Mouse (Mus musculus): ENCODE measurements around the gene Ccpg1os. TPM values are rescaled to one million over a fixed set of nuclear protein-coding genes. Genes with fewer than 3 reads are reported as not detected.

Ccpg1os gene
- 22.1 and 25.1 TPM in 2 replicates for polyA plus RNA-seq (2014; fragmentation: Nextera tagmentation; extraction: Ambion mirVana)

DNA sequence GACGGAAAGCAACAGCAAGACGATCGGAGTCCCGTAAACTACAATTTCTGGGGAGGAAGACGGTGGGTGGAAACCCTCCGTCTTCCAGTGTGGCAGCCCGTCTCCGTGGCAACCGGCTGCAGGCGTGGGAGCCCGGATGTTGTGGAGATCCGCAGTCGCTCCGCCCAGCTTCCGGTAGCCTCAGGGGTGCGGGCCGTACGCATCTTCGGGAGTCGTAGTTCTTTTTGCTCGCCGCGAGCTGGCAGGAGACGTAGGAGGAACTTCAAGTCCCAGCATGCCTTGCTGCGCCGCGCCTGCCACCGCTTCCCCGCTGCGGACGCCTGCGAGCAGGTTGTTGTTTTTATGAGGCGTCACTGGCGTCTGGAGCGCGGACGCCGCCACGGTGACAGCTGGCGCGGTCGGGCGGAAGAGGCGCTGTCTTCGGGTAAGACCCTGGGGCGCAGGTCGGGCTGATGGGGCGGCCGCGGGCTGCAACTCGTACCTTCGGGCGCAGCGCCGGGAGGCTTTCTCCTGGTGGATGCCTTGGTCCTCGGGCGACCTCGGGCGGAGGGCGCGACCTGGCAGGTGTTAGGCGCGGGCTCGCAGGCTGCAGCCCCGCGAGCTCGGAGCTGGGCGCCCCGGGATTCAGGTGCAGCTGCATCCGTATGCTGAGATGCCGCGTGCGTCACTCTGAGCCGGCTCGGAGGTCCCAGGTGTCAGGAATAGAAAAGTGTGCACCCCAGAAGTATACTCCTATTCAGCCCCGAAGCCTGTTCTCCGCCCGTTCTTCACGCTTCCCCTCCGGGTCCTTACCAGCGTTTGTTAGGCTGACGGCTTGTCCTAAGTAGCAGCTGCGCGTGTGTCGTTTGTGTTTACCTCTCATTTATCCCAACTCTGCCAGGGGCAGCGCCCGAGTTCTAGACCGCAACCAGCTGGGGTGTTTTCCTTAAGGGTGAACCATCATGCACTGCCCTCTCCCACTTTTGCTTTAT is at the start of gene Ccpg1os, which contains the start of gene Ccpg1:
Gene Ccpg1os, minus strand, starts transcription at position 133 of the 971 bp plus-strand sequence.
Gene Ccpg1, plus strand, starts transcription at position 180 of the 971 bp plus-strand sequence.
- H3K4me1 ChIP-seq (ENCODE audit: control insufficient read depth, insufficient read depth, low read length) = peaks cover 12% of the 10 kb centered on the region
- peak; percentile 100 for ATAC-seq (ENCODE audit: low read depth)

DNA sequence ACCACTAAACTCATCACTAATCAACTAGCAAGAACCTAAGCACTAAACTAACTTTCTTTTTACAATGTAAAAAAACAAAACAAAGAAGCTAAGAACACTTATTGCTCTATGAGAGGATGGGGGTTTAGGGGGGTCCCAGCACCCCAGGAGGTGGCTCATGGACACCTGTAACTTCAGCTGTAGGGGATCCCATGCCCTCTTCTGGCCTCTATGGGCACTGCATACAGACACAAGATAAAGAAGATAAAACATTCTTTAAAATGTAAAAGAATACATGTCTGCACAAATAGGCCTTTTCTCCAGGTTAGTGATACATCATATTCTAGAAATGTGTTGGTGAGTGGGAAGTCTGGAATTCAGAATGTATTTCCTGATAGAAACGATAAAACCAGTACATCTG is 48.2 kb upstream of the Ccpg1os start:
- H3K36me3 ChIP-seq (ENCODE audit: control insufficient read depth, insufficient read depth, low read length) = peaks cover 6% of the 10 kb centered on the region

More for the DNA sequence above, at the start of gene Ccpg1os, which contains the start of gene Ccpg1:
- under 1% methylated on average over 87 of the region's 88 CpGs for WGBS
- peak within 1 kb of the TSS; percentile 87 for H3K9ac ChIP-seq (replicated peaks; ENCODE audit: low read depth, low read length)
- H3K27me3 ChIP-seq (ENCODE audit: control insufficient read depth, insufficient read depth, low read length) = no peaks in the 10 kb centered on the region
- H3K4me2 ChIP-seq (ENCODE audit: low read depth, low read length) = peak within 1 kb of the TSS; percentile 71
- H3K4me3 ChIP-seq (ENCODE audit: low read depth, low read length) = peak within 1 kb of the TSS; percentile 87
- H3K36me3 ChIP-seq (ENCODE audit: control insufficient read depth, insufficient read depth, low read length) = no peaks in the 10 kb centered on the region
- H3K27ac ChIP-seq (ENCODE audit: low read depth, low read length) = peak within 1 kb of the TSS; percentile 85
- no peaks in the 10 kb centered on the region for H3K9me3 ChIP-seq (ENCODE audit: control insufficient read depth, low read length)

DNA sequence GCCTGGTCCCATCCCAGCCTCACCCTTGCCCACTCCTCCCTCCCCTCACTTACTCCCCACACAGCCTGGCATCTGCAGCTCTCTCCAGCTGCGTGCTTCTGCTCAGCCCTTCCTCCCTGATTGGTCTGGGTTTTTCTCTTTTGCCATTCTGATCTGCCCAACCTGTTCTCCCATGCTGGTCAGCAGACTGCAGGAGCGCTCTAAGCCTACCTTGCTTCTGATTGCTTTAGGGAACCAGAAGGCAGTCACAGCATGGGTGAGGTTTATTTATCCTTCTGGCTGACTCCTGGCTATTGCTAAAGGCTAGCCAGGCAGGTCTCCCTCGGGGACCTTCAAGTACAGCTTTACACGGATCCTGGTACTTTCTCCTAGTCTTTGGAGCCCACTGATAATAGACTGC is 46.2 kb upstream of the Ccpg1os start:
- ATAC-seq (ENCODE audit: low read depth) = no peak
- Histone ChIP-seq H3K9me3 (ENCODE audit: control insufficient read depth, low read length) (no peaks in the 10 kb centered on the region), H3K4me1 (ENCODE audit: control insufficient read depth, insufficient read depth, low read length) (no peaks in the 10 kb centered on the region), H3K4me2 (ENCODE audit: low read depth, low read length) (no peak overlapping the region), H3K9ac (replicated peaks; ENCODE audit: low read depth, low read length) (no peak overlapping the region), H3K36me3 (ENCODE audit: control insufficient read depth, insufficient read depth, low read length) (peaks cover 6% of the 10 kb centered on the region), H3K27me3 (ENCODE audit: control insufficient read depth, insufficient read depth, low read length) (no peaks in the 10 kb centered on the region), H3K4me3 (ENCODE audit: low read depth, low read length) (no peak overlapping the region), H3K27ac (ENCODE audit: low read depth, low read length) (no peak overlapping the region)
- WGBS = 69% methylated on average over 4 of the region's 4 CpGs

More for the DNA sequence above, 48.2 kb upstream of the Ccpg1os start:
- no peaks in the 10 kb centered on the region for H3K27me3 ChIP-seq (ENCODE audit: control insufficient read depth, insufficient read depth, low read length)
- no peak overlapping the region for H3K4me2 ChIP-seq (ENCODE audit: low read depth, low read length)
- ATAC-seq (ENCODE audit: low read depth) = no peak
- H3K9me3 ChIP-seq (ENCODE audit: control insufficient read depth, low read length) = no peaks in the 10 kb centered on the region
- H3K4me3 ChIP-seq (ENCODE audit: low read depth, low read length) = no peak overlapping the region
- H3K27ac ChIP-seq (ENCODE audit: low read depth, low read length) = no peak overlapping the region
- 100% methylated on average over 1 of the region's 1 CpGs for WGBS
- no peak overlapping the region for H3K9ac ChIP-seq (replicated peaks; ENCODE audit: low read depth, low read length)
- no peaks in the 10 kb centered on the region for H3K4me1 ChIP-seq (ENCODE audit: control insufficient read depth, insufficient read depth, low read length)

DNA sequence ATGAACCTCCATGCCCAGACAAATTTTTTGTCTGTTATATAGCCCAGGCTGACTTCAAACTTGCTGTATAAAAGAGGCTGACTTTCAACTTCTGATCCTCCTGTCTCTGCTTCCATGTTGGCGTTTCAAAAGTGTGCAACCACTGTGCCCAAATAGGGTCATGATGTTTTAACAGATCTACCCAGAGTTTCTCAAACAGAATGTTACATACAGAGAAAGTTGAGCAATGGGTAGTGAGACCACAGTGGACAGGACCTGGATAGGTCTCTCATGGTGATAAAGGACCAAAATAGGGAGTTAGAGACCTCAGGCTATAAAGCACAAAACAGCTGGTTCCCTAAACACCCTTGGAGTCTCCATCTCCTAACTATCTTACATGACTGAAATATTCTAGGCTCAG is 45.3 kb upstream of the Ccpg1os start:
- WGBS = 94% methylated on average over 1 of the region's 1 CpGs
- H3K4me3 ChIP-seq (ENCODE audit: low read depth, low read length) = no peak overlapping the region
- no peak for ATAC-seq (ENCODE audit: low read depth)
- peaks cover 6% of the 10 kb centered on the region; the same call in 1 of the 2 replicates for H3K36me3 ChIP-seq (ENCODE audit: control insufficient read depth, insufficient read depth, low read length)
- no peak overlapping the region for H3K9ac ChIP-seq (replicated peaks; ENCODE audit: low read depth, low read length)
- no peaks in the 10 kb centered on the region for H3K27me3 ChIP-seq (ENCODE audit: control insufficient read depth, insufficient read depth, low read length)
- H3K27ac ChIP-seq (ENCODE audit: low read depth, low read length) = no peak overlapping the region
- H3K4me1 ChIP-seq (ENCODE audit: control insufficient read depth, insufficient read depth, low read length) = 0 out of 2 replicates have a peak, but pooled peaks cover 2% of the 10 kb centered on the region
- no peaks in the 10 kb centered on the region for H3K9me3 ChIP-seq (ENCODE audit: control insufficient read depth, low read length)
- H3K4me2 ChIP-seq (ENCODE audit: low read depth, low read length) = no peak overlapping the region

DNA sequence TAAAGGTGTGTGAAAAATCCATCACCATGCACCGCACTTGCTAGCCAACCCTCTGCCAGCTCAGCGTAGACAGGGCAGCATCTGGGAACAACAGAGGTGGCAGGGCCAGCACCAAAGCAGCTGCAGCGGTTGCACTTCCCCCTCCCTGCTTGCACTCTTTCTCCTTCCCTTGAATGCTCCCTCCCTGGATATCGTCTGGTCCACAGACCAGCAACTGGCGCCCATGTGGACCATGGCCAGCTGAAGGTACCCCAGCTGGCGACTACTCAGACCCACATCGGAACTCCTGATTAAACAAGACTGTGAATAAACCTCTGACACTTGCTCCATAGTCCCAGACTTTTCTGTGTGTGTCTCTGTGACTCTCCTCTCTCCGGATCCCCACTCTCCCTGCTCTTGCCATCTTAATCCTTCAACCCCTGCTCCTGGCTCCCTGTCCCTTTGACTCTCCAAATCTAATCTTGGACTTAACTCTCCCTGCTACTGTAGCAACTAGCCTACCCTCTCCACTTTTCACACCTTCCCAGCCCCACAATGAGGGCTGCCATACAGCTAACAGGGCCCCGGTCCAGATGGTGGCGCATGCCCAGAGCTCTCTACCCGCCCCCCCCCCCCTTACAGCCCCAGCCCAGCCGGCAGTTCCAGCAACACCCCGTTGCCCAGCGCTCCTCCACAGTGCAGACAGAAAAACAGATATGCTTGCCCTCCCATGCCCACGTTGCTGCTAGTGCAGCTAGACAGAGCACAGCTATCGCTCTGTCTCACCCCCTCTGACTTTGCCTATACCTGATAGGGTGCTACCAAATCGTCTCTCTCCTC is 40.8 kb upstream of the Ccpg1os start:
- 0 out of 2 replicates have a peak, but pooled peaks cover 2% of the 10 kb centered on the region for H3K4me1 ChIP-seq (ENCODE audit: control insufficient read depth, insufficient read depth, low read length)
- H3K9ac ChIP-seq (replicated peaks; ENCODE audit: low read depth, low read length) = no peak overlapping the region
- H3K27me3 ChIP-seq (ENCODE audit: control insufficient read depth, insufficient read depth, low read length) = no peaks in the 10 kb centered on the region
- H3K9me3 ChIP-seq (ENCODE audit: control insufficient read depth, low read length) = no peaks in the 10 kb centered on the region
- H3K4me2 ChIP-seq (ENCODE audit: low read depth, low read length) = peak overlapping the region; percentile 14; the same call in 1 of the 2 replicates
- ATAC-seq (ENCODE audit: low read depth) = peak; percentile 73
- WGBS = 25% methylated on average over 17 of the region's 17 CpGs
- H3K36me3 ChIP-seq (ENCODE audit: control insufficient read depth, insufficient read depth, low read length) = peaks cover 5% of the 10 kb centered on the region
- H3K4me3 ChIP-seq (ENCODE audit: low read depth, low read length) = no peak overlapping the region
- no peak overlapping the region for H3K27ac ChIP-seq (ENCODE audit: low read depth, low read length)

DNA sequence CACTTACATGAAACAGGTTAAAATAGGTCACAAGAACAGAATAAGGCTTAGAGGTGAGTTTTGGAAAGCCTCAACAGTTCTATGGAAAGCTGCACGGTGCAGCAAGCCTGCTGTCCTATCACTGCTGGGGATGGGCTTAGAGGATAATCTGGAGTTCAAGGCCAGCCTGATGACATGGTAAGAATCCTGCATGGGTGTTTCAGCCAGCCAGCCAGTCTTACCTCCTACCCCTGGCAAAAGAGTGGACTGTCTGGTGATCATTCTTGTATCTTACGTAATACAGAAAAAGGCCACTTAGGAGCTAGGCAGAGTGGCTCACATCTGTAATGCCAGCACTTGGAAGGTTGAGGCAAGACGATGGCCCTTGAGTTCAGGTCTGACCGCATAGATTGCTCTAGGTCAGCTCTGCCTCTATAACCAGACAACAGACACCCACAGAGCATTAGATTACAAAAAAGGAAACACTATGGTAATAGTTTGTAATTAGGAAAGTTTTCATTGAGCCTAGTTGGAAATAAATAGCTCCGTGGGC is 35.5 kb upstream of the Ccpg1os start:
- Histone ChIP-seq H3K9me3 (ENCODE audit: control insufficient read depth, low read length) (no peaks in the 10 kb centered on the region), H3K4me2 (ENCODE audit: low read depth, low read length) (no peak overlapping the region), H3K36me3 (ENCODE audit: control insufficient read depth, insufficient read depth, low read length) (peaks cover 33% of the 10 kb centered on the region), H3K9ac (replicated peaks; ENCODE audit: low read depth, low read length) (no peak overlapping the region), H3K4me1 (ENCODE audit: control insufficient read depth, insufficient read depth, low read length) (no peaks in the 10 kb centered on the region), H3K27me3 (ENCODE audit: control insufficient read depth, insufficient read depth, low read length) (no peaks in the 10 kb centered on the region), H3K4me3 (ENCODE audit: low read depth, low read length) (no peak overlapping the region), H3K27ac (ENCODE audit: low read depth, low read length) (no peak overlapping the region)
- WGBS = 92% methylated on average over 5 of the region's 5 CpGs
- no peak for ATAC-seq (ENCODE audit: low read depth)

DNA sequence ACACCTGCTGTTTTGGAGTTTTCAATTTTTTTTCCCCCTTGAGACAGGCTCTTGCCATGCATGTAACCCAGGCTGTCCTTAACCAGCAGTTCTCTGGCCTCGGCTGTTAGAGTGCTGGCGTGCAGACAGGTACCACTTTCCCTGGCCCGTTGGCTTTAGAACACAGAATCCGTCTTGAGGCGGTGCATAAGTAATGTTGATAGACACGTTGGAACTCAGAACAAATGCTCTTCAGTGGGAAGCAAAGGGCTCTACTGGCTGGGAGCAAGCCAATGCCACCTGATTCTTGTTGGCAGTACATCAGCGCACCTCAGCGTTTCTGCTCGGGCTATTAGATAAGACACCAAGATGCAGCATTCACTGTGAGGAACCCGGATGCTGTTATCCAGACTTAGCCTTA is 34.7 kb upstream of the Ccpg1os start:
- H3K9ac ChIP-seq (replicated peaks; ENCODE audit: low read depth, low read length) = no peak overlapping the region
- no peaks in the 10 kb centered on the region for H3K4me1 ChIP-seq (ENCODE audit: control insufficient read depth, insufficient read depth, low read length)
- no peaks in the 10 kb centered on the region for H3K27me3 ChIP-seq (ENCODE audit: control insufficient read depth, insufficient read depth, low read length)
- no peak for ATAC-seq (ENCODE audit: low read depth)
- peaks cover 38% of the 10 kb centered on the region for H3K36me3 ChIP-seq (ENCODE audit: control insufficient read depth, insufficient read depth, low read length)
- no peak overlapping the region for H3K4me2 ChIP-seq (ENCODE audit: low read depth, low read length)
- H3K27ac ChIP-seq (ENCODE audit: low read depth, low read length) = no peak overlapping the region
- WGBS = 95% methylated on average over 10 of the region's 10 CpGs
- H3K9me3 ChIP-seq (ENCODE audit: control insufficient read depth, low read length) = no peaks in the 10 kb centered on the region
- H3K4me3 ChIP-seq (ENCODE audit: low read depth, low read length) = no peak overlapping the region

DNA sequence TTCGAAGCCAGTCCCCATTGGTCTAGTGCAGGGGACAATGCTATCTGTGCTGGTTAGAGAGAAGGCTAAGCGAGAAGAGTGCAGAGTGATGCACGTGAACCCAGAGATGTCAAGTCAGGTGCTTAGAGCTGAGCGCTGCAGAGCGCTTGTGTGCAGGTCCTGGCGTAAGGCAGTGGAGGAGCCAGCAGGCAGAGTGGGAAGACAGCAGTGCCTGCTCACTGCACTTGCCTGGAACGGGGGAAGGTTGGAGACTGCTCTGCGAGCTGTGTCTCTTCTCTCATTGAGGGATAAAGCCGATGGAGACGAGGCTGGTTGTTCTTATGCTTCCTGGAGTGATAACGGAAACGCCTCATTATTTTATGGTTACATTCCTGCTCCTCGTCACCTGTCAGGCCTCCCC is 29.5 kb upstream of the Ccpg1os start:
- ATAC-seq (ENCODE audit: low read depth) = no peak
- WGBS = 92% methylated on average over 13 of the region's 13 CpGs
- Histone ChIP-seq H3K27ac (ENCODE audit: low read depth, low read length) (no peak overlapping the region), H3K36me3 (ENCODE audit: control insufficient read depth, insufficient read depth, low read length) (peaks cover 57% of the 10 kb centered on the region), H3K9me3 (ENCODE audit: control insufficient read depth, low read length) (no peaks in the 10 kb centered on the region), H3K4me2 (ENCODE audit: low read depth, low read length) (no peak overlapping the region), H3K9ac (replicated peaks; ENCODE audit: low read depth, low read length) (no peak overlapping the region), H3K27me3 (ENCODE audit: control insufficient read depth, insufficient read depth, low read length) (no peaks in the 10 kb centered on the region), H3K4me3 (ENCODE audit: low read depth, low read length) (no peak overlapping the region), H3K4me1 (ENCODE audit: control insufficient read depth, insufficient read depth, low read length) (no peaks in the 10 kb centered on the region)
